Mouse (Mus musculus) CH12.LX (cell line): ENCODE measurements around the gene Prim2. TPM values are rescaled to one million over a fixed set of nuclear protein-coding genes. Genes with fewer than 3 reads are reported as not detected.

Experiments
- DNase-seq: peaks from one replicate; pipeline ENCODE4 v3.0.0-alpha.2; 2013; ENCODE audit errors: extremely low read depth
- H3K27ac ChIP-seq: 2 replicates; pipeline ENCODE4 v1.5.1; 2012; ENCODE audit warnings: low read depth, mild to moderate bottlenecking, control low read depth, moderate library complexity; ENCODE audit not compliant: insufficient read depth
- H3K27me3 ChIP-seq: replicated peaks from 2 replicates; pipeline ENCODE3; 2012; ENCODE audit warnings: inconsistent platforms
- H3K36me3 ChIP-seq, 2 experiments: replicated peaks in 1 of 2; 2 replicates each; pipeline versions ENCODE3 to v1.6.1; 2012; ENCODE audit warnings: inconsistent platforms in 1 of 2, low read length in 1 of 2, mild to moderate bottlenecking in 1 of 2, mixed read lengths in 1 of 2, moderate library complexity in 1 of 2; ENCODE audit not compliant: control insufficient read depth in 1 of 2, insufficient read depth in 1 of 2
- H3K4me1 ChIP-seq, 2 experiments: 2 replicates each; pipeline ENCODE4 v1.6.1; 2012; ENCODE audit warnings: inconsistent platforms in 1 of 2, moderate library complexity in 1 of 2; ENCODE audit not compliant: insufficient read depth in 2 of 2, control insufficient read depth in 1 of 2
- H3K4me2 ChIP-seq: 2 replicates; pipeline ENCODE4 v1.6.1; 2012; ENCODE audit warnings: low read depth, mild to moderate bottlenecking, control low read depth; ENCODE audit not compliant: poor library complexity, insufficient read depth, severe bottlenecking
- H3K4me3 ChIP-seq, 3 experiments: fragments of 150-350 bp in 1 of 3; sonication (generic) in 1 of 3; replicated peaks in 1 of 3; 2 replicates each; pipeline versions ENCODE3 to v1.5.1; 2011 to 2012; ENCODE audit warnings: low read depth in 2 of 3, low read length in 2 of 3, mild to moderate bottlenecking in 2 of 3, moderate library complexity in 2 of 3, control low read depth in 1 of 3, improper control_type of control experiment in 1 of 3, inconsistent platforms in 1 of 3, mixed read lengths in 1 of 3; ENCODE audit not compliant: poor library complexity in 1 of 3
- H3K79me2 ChIP-seq: replicated peaks from 2 replicates; pipeline ENCODE4 v1.6.1; 2012; ENCODE audit warnings: mild to moderate bottlenecking, moderate library complexity; ENCODE audit not compliant: control insufficient read depth, poor library complexity, insufficient read depth, severe bottlenecking; ENCODE audit errors: extremely low read depth
- H3K9ac ChIP-seq: 2 replicates; pipeline ENCODE4 v1.6.1; 2012; ENCODE audit warnings: low read depth, mild to moderate bottlenecking, control low read depth, moderate library complexity; ENCODE audit not compliant: insufficient read depth
- H3K9me3 ChIP-seq: replicated peaks from 2 replicates; pipeline ENCODE3; 2012; ENCODE audit warnings: low read length, inconsistent platforms, mixed read lengths
- CTCF ChIP-seq, 2 experiments: IDR thresholded peaks in 1 of 2; conservative IDR thresholded peaks in 1 of 2; 2 replicates each; pipeline ENCODE4 v1.5.1; 2011 to 2012; ENCODE audit warnings: low read depth in 2 of 2, low read length in 2 of 2, improper control_type of control experiment in 1 of 2, inconsistent platforms in 1 of 2, mild to moderate bottlenecking in 1 of 2, moderate library complexity in 1 of 2
- ETS1 ChIP-seq: conservative IDR thresholded peaks from 2 replicates; pipeline ENCODE4 v1.6.1; 2012; ENCODE audit warnings: low read depth, mild to moderate bottlenecking, inconsistent platforms, low read length, improper control_type of control experiment, moderate library complexity
- JUN ChIP-seq: IDR thresholded peaks from 2 replicates; pipeline ENCODE4 v1.6.1; 2011; ENCODE audit warnings: low read depth, mild to moderate bottlenecking, low read length, improper control_type of control experiment, moderate library complexity; ENCODE audit not compliant: insufficient read depth
- JUND ChIP-seq: conservative IDR thresholded peaks from 2 replicates; pipeline ENCODE4 v1.6.1; 2011; ENCODE audit warnings: low read depth, low read length, improper control_type of control experiment
- MEF2A ChIP-seq: IDR thresholded peaks from 2 replicates; pipeline ENCODE4 v1.6.1; 2014; ENCODE audit warnings: low read depth, mild to moderate bottlenecking, inconsistent platforms, low read length, improper control_type of control experiment, borderline replicate concordance
- NELFE ChIP-seq: IDR thresholded peaks from 2 replicates; pipeline ENCODE4 v1.6.1; 2011; ENCODE audit warnings: low read depth, low read length, improper control_type of control experiment
- NRF1 ChIP-seq: IDR thresholded peaks from 2 replicates; pipeline ENCODE4 v1.6.1; 2014; ENCODE audit warnings: low read depth, mild to moderate bottlenecking, inconsistent platforms, low read length, improper control_type of control experiment, moderate library complexity
- PAX5 ChIP-seq: IDR thresholded peaks from 2 replicates; pipeline ENCODE4 v1.6.1; 2012; ENCODE audit warnings: low read length, inconsistent platforms, mixed read lengths
- RAD21 ChIP-seq: IDR thresholded peaks from 2 replicates; pipeline ENCODE4 v1.6.1; 2011; ENCODE audit warnings: low read depth, mild to moderate bottlenecking, low read length, improper control_type of control experiment, moderate library complexity
- RCOR1 ChIP-seq: conservative IDR thresholded peaks from 2 replicates; pipeline ENCODE4 v1.6.1; 2012; ENCODE audit warnings: low read depth, mild to moderate bottlenecking, inconsistent platforms, low read length, improper control_type of control experiment
- SMC3 ChIP-seq: IDR thresholded peaks from 2 replicates; pipeline ENCODE4 v1.6.1; 2011; ENCODE audit warnings: low read depth, low read length, improper control_type of control experiment
- TCF12 ChIP-seq: IDR thresholded peaks from 2 replicates; pipeline ENCODE4 v1.6.1; 2014; ENCODE audit warnings: low read depth, mild to moderate bottlenecking, inconsistent platforms, low read length, improper control_type of control experiment
- USF1 ChIP-seq: IDR thresholded peaks from 2 replicates; pipeline ENCODE4 v1.6.1; 2014; ENCODE audit warnings: low read depth, mild to moderate bottlenecking, inconsistent platforms, low read length, improper control_type of control experiment
- ZC3H11A ChIP-seq: IDR thresholded peaks from 2 replicates; pipeline ENCODE4 v1.6.1; 2012; ENCODE audit warnings: low read depth, mild to moderate bottlenecking, inconsistent platforms, low read length, improper control_type of control experiment
- ZKSCAN1 ChIP-seq: IDR thresholded peaks from 2 replicates; pipeline ENCODE4 v1.6.1; 2012; ENCODE audit warnings: low read depth, inconsistent platforms, low read length, improper control_type of control experiment, borderline replicate concordance
- ZMIZ1 ChIP-seq: IDR thresholded peaks from 2 replicates; pipeline ENCODE4 v1.6.1; 2012; ENCODE audit warnings: low read depth, mild to moderate bottlenecking, inconsistent platforms, low read length, improper control_type of control experiment
- dilution Hi-C: fragments of 300-500 bp; cut with MboI; formaldehyde crosslinking; loops from 2 replicates; pipeline ENCODE4 v1.14.3; 2020; ENCODE audit warnings: low sequenced_read_pairs; ENCODE audit not compliant: extremely low pct_unique_long_range_greater_than_20kb, extremely low pct_ligation_motif_present
- in situ Hi-C: fragments of 300-500 bp; cut with MboI; formaldehyde crosslinking; loops from 3 replicates; pipeline ENCODE4 v1.14.3; 2019; ENCODE audit warnings: low sequenced_read_pairs, low pct_ligation_motif_present, low pct_unique_long_range_greater_than_20kb, mixed read lengths
- polyA plus RNA-seq: library from polyadenylated mRNA; unstranded; fragments of >175 nt; gene quantifications from 2 replicates; pipeline ENCODE4 v1.2.1, GENCODE M21; 2012; ENCODE audit warnings: low read depth; ENCODE audit not compliant: insufficient read length
- total RNA-seq, 2 experiments: library from RNA; depleted of rRNA; stranded (reverse); fragments of 300-350 nt in 1 of 2; fragments of >200 nt in 1 of 2; gene quantifications; 2 replicates each; pipeline ENCODE4 v1.2.3; 2012 to 2014

Prim2 gene
- total and polyA plus RNA-seq, 3 experiments, result 41.3 to 72.6 (median 51.7) TPM

- H3K4me2 ChIP-seq, result no peak overlapping the region
- no peaks in the 10 kb centered on the region for H3K27me3 ChIP-seq
- no peak overlapping the region for H3K27ac ChIP-seq
- dilution Hi-C loops, result no loop called here
- H3K4me3 ChIP-seq, result no peak overlapping the region
- H3K36me3 ChIP-seq, result peaks cover 0 to 38% of the 10 kb centered on the region in 2 experiments
- no peak overlapping the region for H3K9ac ChIP-seq
- no peak for DNase-seq
- peaks cover 8% of the 10 kb centered on the region for H3K9me3 ChIP-seq
- in situ Hi-C loops, result no loop called here
- H3K79me2 ChIP-seq, result no peaks in the 10 kb centered on the region
- peaks cover 0 to 2% of the 10 kb centered on the region in 2 experiments; a peak in 1 of 4 replicates for H3K4me1 ChIP-seq
- TF ChIP-seq NRF1 (no peak), CTCF (conservative IDR thresholded peaks at IDR 0.05 in 1 of 2, IDR thresholded peaks at IDR 0.05 in 1 of 2; ENCODE audit: low read depth in 2 of 2, low read length in 2 of 2) (peak; percentile 17 to 36; a peak in 2 of 4 replicates), RAD21 (peak; percentile 26)
These were observed 133.2 kb downstream of the Prim2 start for GRCm38 (mm10) chr1:33536272-33537004.

GRCm38 (mm10) chr1:33535140-33535686 lies 134.4 kb downstream of the Prim2 start:
- Histone ChIP-seq H3K4me3 (no peak overlapping the region), H3K9ac (no peak overlapping the region)
- TF ChIP-seq USF1, result no peak
- no peak for TF ChIP-seq PAX5
- TF ChIP-seq SMC3, result no peak
- TF ChIP-seq ZKSCAN1, result no peak
- no peak for TF ChIP-seq TCF12
- no peak for TF ChIP-seq ETS1
- no peak for TF ChIP-seq JUN
- TF ChIP-seq ZC3H11A, result no peak
- TF ChIP-seq JUND, result no peak
- no peak for TF ChIP-seq MEF2A
- TF ChIP-seq ZMIZ1, result no peak
- TF ChIP-seq NRF1, result no peak
- no peak for TF ChIP-seq RCOR1
- TF ChIP-seq NELFE, result no peak
- TF ChIP-seq, all 38 proteins: peak for 0
- Histone ChIP-seq H3K36me3 (peaks cover 0 to 36% of the 10 kb centered on the region in 2 experiments), H3K79me2 (no peaks in the 10 kb centered on the region), H3K9me3 (peaks cover 8% of the 10 kb centered on the region), H3K4me1 (peaks cover 3 to 7% of the 10 kb centered on the region in 2 experiments; a peak in 2 of 4 replicates), H3K27ac (no peak overlapping the region), H3K4me2 (no peak overlapping the region), H3K27me3 (no peaks in the 10 kb centered on the region)
- in situ Hi-C loops (no loop called here), dilution Hi-C loops (no loop called here)
- DNase-seq, result no peak
